Mouse (Mus musculus) kidney, adult 9 months (tissue): ENCODE measurements around the gene Il17f.
"Not testable (repeated sequence)": the region's sequence is repeated elsewhere in the genome, so short reads cannot be mapped to it uniquely, and the experiment has no call there.

ENCODE experiments used
- DNase-seq: peaks from one replicate; pipeline ENCODE4 v3.0.0; 2022

Gene Il17f

DNA sequence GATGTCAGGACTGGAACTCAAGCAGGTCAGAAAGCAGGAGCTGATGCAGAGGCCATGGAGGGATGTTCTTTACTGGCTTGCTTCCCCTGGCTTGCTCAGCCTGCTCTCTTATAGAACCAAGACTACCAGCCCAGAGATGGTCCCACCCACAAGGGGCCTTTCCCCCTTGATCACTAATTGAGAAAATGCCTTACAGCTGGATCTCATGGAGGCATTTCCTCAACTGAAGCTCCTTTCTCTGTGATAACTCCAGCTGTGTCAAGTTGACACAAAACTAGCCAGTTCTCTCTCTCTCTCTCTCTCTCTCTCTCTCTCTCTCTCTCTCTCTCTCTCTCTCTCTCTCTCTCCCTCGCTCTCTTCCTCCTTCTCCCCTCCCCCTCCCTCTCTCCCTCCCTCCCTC lies at the start of gene Il17f:
Gene Il17f, minus strand, starts transcription at position 101 of the 400 bp plus-strand sequence.
- not testable (repeated sequence) for DNase-seq

DNA sequence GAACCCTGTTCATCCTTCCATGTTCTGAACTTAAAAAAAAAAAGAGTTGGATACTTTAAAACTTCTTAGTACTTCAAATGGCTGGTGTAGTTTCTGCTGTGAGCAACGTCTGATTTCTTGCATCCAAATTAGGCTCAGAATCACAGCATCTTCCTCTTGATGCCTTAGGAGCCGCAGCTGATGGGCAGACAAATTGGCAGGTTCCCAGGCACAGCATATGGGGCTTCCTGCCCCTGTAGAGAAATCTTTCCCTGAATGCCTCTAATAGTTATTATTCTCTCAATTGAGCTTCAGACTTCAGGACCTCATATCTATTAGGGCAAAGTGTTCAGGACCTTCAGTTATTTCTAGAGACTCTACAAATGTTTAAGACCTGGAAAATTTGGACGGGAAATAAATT lies 49.5 kb upstream of the Il17f start:
- no peak for DNase-seq

DNA sequence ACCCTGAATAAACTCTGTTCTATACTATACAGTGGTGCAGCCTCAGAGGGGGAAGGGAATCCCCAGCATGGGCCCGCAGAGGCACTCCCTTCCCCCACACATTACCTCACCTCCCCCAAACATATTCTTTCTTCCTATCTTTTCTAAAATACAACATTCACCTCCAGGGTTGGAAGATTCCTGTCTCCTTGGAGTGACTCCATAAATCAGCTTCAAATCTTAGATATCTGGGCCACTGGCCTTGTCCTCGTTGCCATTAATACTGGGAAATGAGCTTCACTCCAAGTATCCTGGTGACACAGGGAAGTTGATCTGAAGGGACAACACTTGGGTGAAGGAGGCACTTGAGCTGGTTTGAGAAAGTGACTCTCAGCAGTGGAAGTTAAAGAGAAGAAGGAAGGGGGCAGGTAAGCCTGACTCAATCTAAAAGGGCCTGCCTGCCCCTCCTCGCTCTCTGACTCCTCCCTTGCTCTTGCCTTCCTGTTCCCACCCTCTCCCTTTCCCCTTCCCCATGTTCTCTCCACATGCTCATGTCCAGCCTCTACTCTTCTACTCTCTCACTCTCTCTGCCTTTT lies 46.2 kb upstream of the Il17f start:
- no peak for DNase-seq

DNA sequence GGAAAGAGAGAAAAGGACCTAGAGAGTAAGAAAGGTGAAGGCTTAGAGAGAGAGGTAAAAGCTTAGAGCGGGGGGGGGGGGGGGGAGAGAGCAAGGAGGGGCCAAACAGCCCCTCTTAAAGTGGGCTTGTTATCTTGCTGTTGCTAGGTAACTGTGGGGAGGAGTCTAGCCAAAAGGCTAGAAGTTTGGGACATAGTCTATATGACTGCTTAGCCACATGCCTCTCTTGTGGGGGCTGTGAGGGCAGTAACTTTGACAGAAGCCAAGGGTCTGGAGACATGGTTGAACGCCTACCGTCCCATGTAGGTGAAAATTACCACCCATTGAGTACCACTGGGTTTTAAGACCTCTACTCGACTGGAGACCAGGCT lies 42.7 kb upstream of the Il17f start:
- DNase-seq, result no peak

DNA sequence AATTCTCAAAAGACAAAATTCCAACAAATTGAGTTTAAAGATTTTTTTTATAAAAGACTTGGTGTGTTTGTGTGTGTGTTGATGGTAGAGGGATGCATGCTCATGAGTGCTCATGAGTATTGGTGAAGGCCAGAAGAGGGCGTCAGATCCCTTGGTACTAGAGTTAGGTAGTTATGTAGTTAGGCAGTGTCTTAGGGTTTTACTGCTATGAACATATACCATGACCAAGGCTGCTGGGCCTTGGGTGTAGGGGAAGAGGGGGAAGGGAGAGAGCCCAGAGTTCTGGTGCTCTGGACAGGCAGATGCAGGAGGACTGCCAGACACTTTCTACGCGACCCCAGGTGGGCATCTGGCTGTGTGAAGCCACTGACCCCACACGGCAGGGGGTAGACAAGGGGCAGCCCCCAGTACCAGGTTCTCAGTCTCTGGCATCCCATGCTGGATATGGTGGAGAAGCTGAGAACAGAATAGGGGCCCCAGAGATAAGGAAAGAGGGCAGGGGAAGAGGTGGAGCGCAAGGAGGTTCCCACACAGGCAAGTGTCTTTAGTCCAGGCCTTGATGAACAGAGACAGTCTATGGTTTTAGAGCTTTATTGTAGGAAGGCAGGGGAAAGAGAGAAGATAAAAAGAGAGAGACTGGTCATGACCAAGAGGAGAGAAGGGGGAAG lies 42.2 kb upstream of the Il17f start:
- no peak for DNase-seq

GRCm38 (mm10) chr1:20830546-20830945 lies 40.1 kb upstream of the Il17f start:
- no peak for DNase-seq

GRCm38 (mm10) chr1:20828061-20828460 lies 37.6 kb upstream of the Il17f start:
- DNase-seq, result no peak

- DNase-seq, result no peak
Measured at GRCm38 (mm10) chr1:20825036-20825435, 34.6 kb upstream of the Il17f start.

GRCm38 (mm10) chr1:20823906-20824305 lies 33.5 kb upstream of the Il17f start:
- DNase-seq, result no peak

GRCm38 (mm10) chr1:20823471-20823870 lies 33.1 kb upstream of the Il17f start:
- DNase-seq, result no peak

DNA sequence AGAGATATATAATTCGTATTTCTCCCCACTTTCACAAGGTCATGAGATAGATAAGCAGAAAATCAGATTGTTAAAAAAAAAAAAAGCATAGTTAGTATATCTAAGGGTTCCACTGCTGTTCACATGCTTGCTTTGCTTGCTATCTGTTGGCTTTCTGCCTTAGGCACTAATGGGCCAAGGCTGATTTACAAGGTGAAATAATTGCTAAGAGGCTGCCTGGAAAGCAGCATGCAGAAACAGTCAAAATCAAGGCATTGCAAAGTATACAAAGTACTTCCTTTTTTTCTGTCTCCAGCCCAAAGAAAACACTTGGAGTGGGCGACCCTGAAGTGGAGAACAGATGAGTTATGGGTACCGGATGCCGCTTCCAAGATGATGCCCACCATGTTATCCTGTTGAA lies 30.5 kb upstream of the Il17f start:
- no peak for DNase-seq

- DNase-seq, result peak; percentile 98
Measured at GRCm38 (mm10) chr1:20819771-20820605, 29.6 kb upstream of the Il17f start, which contains the start of gene Mcm3. Gene Mcm3 (minus strand): TSS chr1:20820312.

GRCm38 (mm10) chr1:20817596-20817995 lies 27.2 kb upstream of the Il17f start:
- DNase-seq, result no peak

DNA sequence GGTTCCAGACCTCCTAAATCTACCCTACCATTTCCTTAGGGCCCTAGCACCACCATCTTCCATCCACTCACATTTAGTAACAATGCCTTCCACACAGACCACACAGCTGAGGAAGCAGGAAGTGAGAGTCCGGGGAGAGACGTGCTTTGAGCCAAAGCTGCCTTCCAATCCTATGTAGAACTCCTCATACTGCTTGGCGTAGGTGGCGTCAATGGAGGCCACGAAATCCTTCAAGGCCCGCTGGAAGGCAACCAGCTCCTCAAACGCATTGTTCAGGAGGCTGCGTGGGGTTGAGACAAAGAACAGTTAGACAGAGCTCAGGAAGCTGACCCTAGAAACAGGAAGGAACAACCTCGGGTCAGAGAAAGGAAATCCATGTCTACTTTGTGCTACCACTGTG lies 26.8 kb upstream of the Il17f start:
- no peak for DNase-seq

DNA sequence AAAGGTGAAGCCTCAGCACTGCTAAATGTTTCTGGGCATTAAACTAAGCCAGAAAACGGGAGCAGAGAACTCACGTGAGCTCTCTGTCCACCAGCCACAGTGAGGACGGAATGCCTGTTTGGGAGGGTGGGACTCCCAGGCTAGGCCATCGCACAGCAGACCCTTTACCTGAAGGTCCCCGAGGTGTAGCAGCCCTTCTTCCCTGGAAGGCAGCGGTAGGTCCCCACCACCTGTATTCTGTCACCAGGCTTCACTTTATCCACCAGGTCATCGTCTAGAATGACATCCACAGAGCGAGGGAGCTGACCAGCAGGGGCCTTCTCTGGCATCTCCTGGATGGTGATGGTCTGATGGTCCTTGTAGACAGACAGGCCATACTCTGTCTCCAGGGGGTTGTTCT lies 24.1 kb upstream of the Il17f start:
- no peak for DNase-seq

- DNase-seq, result no peak
Measured at GRCm38 (mm10) chr1:20804526-20804925, 14.1 kb upstream of the Il17f start.

DNA sequence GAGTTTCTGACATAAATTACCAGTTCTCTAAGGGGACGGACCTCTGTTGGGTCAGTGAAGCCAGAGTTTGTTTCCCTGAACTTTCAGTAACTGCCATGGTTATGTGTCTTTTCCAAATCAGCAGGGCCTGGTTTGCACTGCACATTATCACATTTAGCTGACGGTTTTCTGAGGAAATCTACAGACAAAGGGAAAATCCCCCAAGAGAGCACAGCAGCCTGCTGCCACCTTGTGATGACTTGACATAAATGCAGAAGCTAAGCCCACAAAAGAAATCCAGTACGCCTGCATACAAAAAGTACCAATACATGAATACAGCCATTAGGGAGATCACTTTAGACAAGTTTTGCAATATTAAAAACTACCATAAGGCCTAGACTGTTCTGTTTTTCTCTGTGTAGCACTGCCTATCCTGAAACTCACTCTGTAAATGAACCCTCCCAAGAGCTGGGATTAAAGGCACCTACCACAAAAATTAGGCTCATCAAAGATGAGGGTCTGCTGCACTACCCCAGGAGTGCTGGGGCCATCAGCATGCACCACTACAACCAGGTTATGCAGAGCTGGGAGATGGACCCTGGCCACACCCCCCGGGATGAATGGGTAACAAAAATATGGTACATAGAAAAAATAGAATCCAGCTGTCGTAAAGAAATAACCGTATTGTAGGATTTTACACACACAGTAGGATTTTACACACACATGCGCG lies 11.4 kb upstream of the Il17f start:
- DNase-seq, result peak; percentile 33

GRCm38 (mm10) chr1:20801275-20801674 lies 10.9 kb upstream of the Il17f start:
- no peak for DNase-seq

GRCm38 (mm10) chr1:20795178-20795577 lies 4.8 kb upstream of the Il17f start:
- no peak for DNase-seq

GRCm38 (mm10) chr1:20794760-20795159 lies 4.3 kb upstream of the Il17f start:
- DNase-seq, result no peak

DNA sequence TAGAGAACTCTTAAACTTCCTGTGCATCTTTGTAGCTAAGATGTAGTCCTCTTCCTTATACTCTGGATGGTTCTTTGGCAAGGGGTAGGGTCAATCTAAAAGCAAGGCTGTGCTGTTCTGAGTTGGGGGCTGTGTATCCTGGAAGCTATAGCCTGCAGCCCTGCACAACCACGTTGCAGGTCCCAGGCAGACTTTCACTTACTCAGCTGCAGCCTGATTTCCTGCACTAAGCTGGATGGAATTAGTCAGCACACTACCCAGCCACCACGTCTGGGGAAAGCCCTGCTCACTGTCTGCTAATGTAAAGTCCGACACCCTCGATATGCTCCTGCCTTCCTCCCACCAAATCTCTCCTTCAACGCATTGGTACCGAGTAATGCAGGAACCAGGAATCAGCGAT lies 997 bp upstream of the Il17f start:
- DNase-seq, result no peak

DNA sequence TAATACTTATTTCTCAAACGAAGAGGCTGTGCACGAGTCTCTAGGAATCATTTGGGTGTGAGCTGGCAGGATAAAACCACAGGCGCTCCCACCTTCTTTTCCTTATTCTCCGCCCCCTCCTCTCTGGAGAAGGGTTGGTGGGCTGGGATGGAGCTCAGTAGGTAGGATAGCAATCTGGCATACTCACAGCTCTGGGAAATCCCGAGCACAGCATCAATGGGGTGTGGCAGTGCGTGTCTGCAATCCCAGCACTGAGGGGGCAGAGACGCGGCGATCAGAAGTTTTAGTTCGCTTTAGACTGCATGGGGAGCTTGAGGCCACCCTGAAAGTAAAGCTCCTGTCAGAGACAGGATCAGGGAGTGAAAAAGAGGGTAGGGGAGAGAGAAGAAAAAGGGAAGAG lies 2.0 kb downstream of the Il17f start:
- DNase-seq, result no peak

- DNase-seq, result no peak
Measured at GRCm38 (mm10) chr1:20787046-20787445, 3.4 kb downstream of the Il17f start.
